ENCODE assay signal across 33 mouse cellular contexts in genomic region chr10:79886054-79886453, GRCm38 (mm10). TPM values are rescaled to one million over a fixed set of nuclear protein-coding genes. Genes with fewer than 3 reads are reported as not detected.
A peak's percentile ranks its signal among the peaks of the same experiment; 100 is the strongest.
DNase-seq lines count a peak whose midpoint lies in the region; ATAC-seq and TF ChIP-seq lines count a peak whose summit lies in the region.
"Had no signal": no experiment of that assay in that cellular context is flagged by ENCODE, and none has a peak within 500 bp of the region (broad histone marks: within the 10 kb centered on the region; RNA-seq: fewer than 3 reads in every experiment).

Elane (plus strand) TSS chr10:79886247.

- TF ChIP-seq POLR2A in liver, adult 2 months (IDR thresholded peaks at IDR 0.05; ENCODE audit: extremely low read depth, insufficient read depth, low read length) = no peak

- 28% methylated on average over 6 of the region's 6 CpGs for WGBS in liver, adult 2 months
- WGBS in liver, embryonic 13.5 days (ENCODE audit: insufficient replicate concordance) = 53% methylated on average over 6 of the region's 6 CpGs

- peak; percentile 85 for DNase-seq in liver, adult 2 months (ENCODE audit: extremely low read depth, low read depth, low spot score)
- no peak for DNase-seq in liver
- no peak for DNase-seq in liver, embryonic 13.5 days
- no peak for DNase-seq in right cerebral cortex, postnatal 10 days (ENCODE audit: low spot score in 2 of 2)
- no peak for DNase-seq in lung, adult 18-20 months
- DNase-seq in lung, postnatal 36 days = no peak
- DNase-seq: adrenal gland, postnatal 36 days; cerebellum, adult 11 months; cerebellum, adult 9-11 months; embryo, embryonic 11 days; gastrocnemius, postnatal 14 days; heart, postnatal 36 days; kidney, adult 8-10 months; kidney, postnatal 10 days; right cerebral cortex, postnatal 14 days; thymus, postnatal 36 days had no signal

- peak within 1 kb of the TSS; percentile 40 for H3K27ac ChIP-seq in liver, adult 2 months (replicated peaks; ENCODE audit: insufficient read depth, low read depth, low read length)
- no peak within 1 kb of the TSS for H3K27ac ChIP-seq in liver, embryonic 13.5 days
- H3K27ac ChIP-seq: forebrain, embryonic 15.5 days; heart, embryonic 15.5 days; intestine, embryonic 15.5 days; limb, embryonic 12.5 days; lung, embryonic 15.5 days; macrophage; midbrain, embryonic 12.5 days had no signal

- no peak for TF ChIP-seq CTCF in liver, adult 2 months (IDR thresholded peaks at IDR 0.05; ENCODE audit: low read depth, low read length)

- no peaks in the 10 kb centered on the region for H3K9me3 ChIP-seq in liver, embryonic 13.5 days (replicated peaks)
- H3K9me3 ChIP-seq in megakaryocyte, embryonic 14.5 days = no peaks in the 10 kb centered on the region
- H3K9me3 ChIP-seq: forebrain, embryonic 15.5 days; heart, embryonic 15.5 days; intestine, embryonic 15.5 days; limb, embryonic 12.5 days; lung, embryonic 15.5 days; midbrain, embryonic 12.5 days had no signal

- no peak for ATAC-seq in erythroblast, adult 5-6 weeks (replicated peaks; ENCODE audit: low FRiP score, poor library complexity, severe bottlenecking)
- no peak for ATAC-seq in liver, embryonic 13.5 days (ENCODE audit: low read depth)
- ATAC-seq: forebrain, embryonic 15.5 days; hindbrain, embryonic 16.5 days; intestine, embryonic 15.5 days; Patski had no signal

- no peaks in the 10 kb centered on the region for H3K79me2 ChIP-seq in liver, adult 2 months (ENCODE audit: control insufficient read depth, insufficient read depth, low read length)

- H3K4me3 ChIP-seq in liver, adult 2 months (ENCODE audit: insufficient read depth, low read depth, low read length) = no peak within 1 kb of the TSS
- no peak within 1 kb of the TSS for H3K4me3 ChIP-seq in liver, embryonic 13.5 days (replicated peaks)
- peak within 1 kb of the TSS; percentile 71 for H3K4me3 ChIP-seq in megakaryocyte, embryonic 14.5 days (replicated peaks)
- H3K4me3 ChIP-seq: forebrain, embryonic 15.5 days; heart, embryonic 15.5 days; intestine, embryonic 15.5 days; limb, embryonic 12.5 days; lung, embryonic 15.5 days; midbrain, embryonic 12.5 days had no signal

- no peak within 1 kb of the TSS for H3K4me2 ChIP-seq in liver, embryonic 13.5 days
- H3K4me2 ChIP-seq: forebrain, embryonic 15.5 days; heart, embryonic 15.5 days; intestine, embryonic 15.5 days; limb, embryonic 12.5 days; lung, embryonic 15.5 days; midbrain, embryonic 12.5 days had no signal

- H3K27me3 ChIP-seq in liver, adult 2 months (ENCODE audit: control insufficient read depth, insufficient read depth, low read length) = no peaks in the 10 kb centered on the region
- peaks cover 13% of the 10 kb centered on the region; the same call in 1 of the 2 replicates for H3K27me3 ChIP-seq in liver, embryonic 13.5 days
- H3K27me3 ChIP-seq in megakaryocyte, embryonic 14.5 days (replicated peaks) = peaks cover 11% of the 10 kb centered on the region
- H3K27me3 ChIP-seq: intestine, embryonic 15.5 days; Patski had no signal

- H3K4me1 ChIP-seq in liver, adult 2 months (ENCODE audit: control insufficient read depth, insufficient read depth, low read length) = peaks cover 22% of the 10 kb centered on the region
- peaks cover 30% of the 10 kb centered on the region for H3K4me1 ChIP-seq in liver, embryonic 13.5 days (replicated peaks)
- peaks cover 66% of the 10 kb centered on the region for H3K4me1 ChIP-seq in megakaryocyte, embryonic 14.5 days

- no peak within 1 kb of the TSS for H3K9ac ChIP-seq in liver, adult 2 months (ENCODE audit: low read depth, low read length)
- no peak within 1 kb of the TSS for H3K9ac ChIP-seq in liver, embryonic 13.5 days
- H3K9ac ChIP-seq: forebrain, embryonic 15.5 days; heart, embryonic 15.5 days; intestine, embryonic 15.5 days; limb, embryonic 12.5 days; lung, embryonic 15.5 days; midbrain, embryonic 12.5 days had no signal

- no peaks in the 10 kb centered on the region for H3K36me3 ChIP-seq in liver, adult 2 months (ENCODE audit: control insufficient read depth, insufficient read depth, low read length)
- H3K36me3 ChIP-seq in liver, embryonic 13.5 days = no peaks in the 10 kb centered on the region
- H3K36me3 ChIP-seq in megakaryocyte, embryonic 14.5 days (replicated peaks; ENCODE audit: low read length) = no peaks in the 10 kb centered on the region
- H3K36me3 ChIP-seq: forebrain, embryonic 15.5 days; heart, embryonic 15.5 days; intestine, embryonic 15.5 days; limb, embryonic 12.5 days; lung, embryonic 15.5 days; midbrain, embryonic 12.5 days had no signal

RNA-seq across cellular contexts. Expression of gene Elane, which starts in this region (rescaled TPM):
- 0.20 TPM in 1 of 2 replicates, not detected in the other for total RNA-seq in liver, adult 2 months (2014; rRNA removed)
- 0.12 and 0.15 TPM in 2 replicates for polyA plus RNA-seq in liver, adult 2 months (2012; rRNA removed)
- total RNA-seq in erythroblast, adult 5-6 weeks (2015; ENCODE audit: low replicate concordance) = 996 and 1,031 TPM in 2 replicates
- total RNA-seq in erythroblast, adult 5-6 weeks (2017; ENCODE audit: low replicate concordance) = 253 and 405 TPM in 2 replicates
- polyA plus RNA-seq in liver, embryonic 13.5 days (2015; fragmentation: Nextera tagmentation; extraction: Ambion mirVana) = 47.1 and 59.3 TPM in 2 replicates
- polyA plus RNA-seq in megakaryocyte, embryonic 14.5 days (2012; ENCODE audit: insufficient read depth, low replicate concordance) = 5.6 and 23.2 TPM in 2 replicates
- total RNA-seq: adrenal gland, adult 18-20 months; ES-E14; gastrocnemius, postnatal 14 days; heart, postnatal 36 days; layer of hippocampus, postnatal 25 days; left cerebral cortex, postnatal 10 days; monocyte, adult 5-6 weeks; neutrophil, adult 5-6 weeks had no signal
- polyA plus RNA-seq: forebrain, embryonic 15.5 days; limb, embryonic 12.5 days; midbrain, embryonic 12.5 days; Patski had no signal

Comparison
In these comparisons a context has a peak if more than half of its experiments do, and no peak if none do; other contexts are left out.
1. RNA of gene Elane (total RNA-seq): 253 to 1,031 TPM in erythroblast, adult 5-6 weeks; 0.20 TPM in liver, adult 2 months; every median in the first group is over 100 times any median in the second.
2. Peak in DNase-seq and H3K27ac ChIP-seq in liver, adult 2 months; RNA of the gene not detected or under 1 TPM.